Mouse (Mus musculus) stomach, postnatal 0 days (tissue): ENCODE data around the gene Gatc.

Experiments
- CTCF ChIP-seq: IDR thresholded peaks from 2 replicates; pipeline ENCODE4 v1.5.1; 2016; ENCODE audit warnings: antibody characterized with exemption, low read depth, mild to moderate bottlenecking, moderate library complexity
- EP300 ChIP-seq: optimal IDR thresholded peaks from 2 replicates; pipeline ENCODE3; 2016; ENCODE audit warnings: antibody characterized with exemption

DNA sequence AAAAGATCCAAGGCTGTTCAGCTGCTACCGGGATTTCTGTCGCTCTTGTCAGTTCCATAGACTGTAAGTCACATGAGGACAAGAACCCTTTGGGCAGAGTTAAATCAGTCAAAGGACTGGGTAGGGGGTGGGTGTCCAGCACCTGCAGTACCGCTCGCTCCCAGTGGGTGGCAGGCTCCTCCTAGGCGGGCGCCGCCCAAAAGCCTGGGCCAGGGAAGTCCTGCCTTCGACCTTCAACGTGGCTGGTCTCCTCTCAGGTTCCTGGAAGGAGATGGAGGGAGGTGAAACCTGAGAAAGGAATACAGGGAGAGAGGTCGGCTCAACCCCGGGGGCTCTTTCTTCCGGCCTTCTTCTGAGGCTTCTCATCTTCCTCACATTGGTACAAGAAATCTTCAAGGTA, 17.9 kb upstream of the Gatc start:
- TF ChIP-seq CTCF (peak; percentile 97), EP300 (no peak)
